Mouse (Mus musculus) lung, postnatal 10 days (tissue): ENCODE results near the gene Zfp217.

ENCODE experiments used
- DNase-seq: peaks from one replicate; pipeline ENCODE4 v3.0.0; 2021

Zfp217 gene

GRCm38 (mm10) chr2:170158251-170158650 lies 10.3 kb upstream of the Zfp217 start:
- no peak for DNase-seq

GRCm38 (mm10) chr2:170157280-170158200 lies 9.6 kb upstream of the Zfp217 start:
- no peak for DNase-seq

GRCm38 (mm10) chr2:170155089-170155740 lies 7.3 kb upstream of the Zfp217 start:
- DNase-seq, result peak; percentile 83

- no peak for DNase-seq
Measured at GRCm38 (mm10) chr2:170154738-170155088, 6.8 kb upstream of the Zfp217 start.

GRCm38 (mm10) chr2:170154301-170154721 lies 6.4 kb upstream of the Zfp217 start:
- no peak for DNase-seq

- DNase-seq, result peak; percentile 52
Measured at GRCm38 (mm10) chr2:170153421-170154271, 5.7 kb upstream of the Zfp217 start.

GRCm38 (mm10) chr2:170152856-170153255 lies 5.0 kb upstream of the Zfp217 start:
- DNase-seq, result no peak

- peak; percentile 61 for DNase-seq
Measured at GRCm38 (mm10) chr2:170152036-170152686, 4.3 kb upstream of the Zfp217 start.

- no peak for DNase-seq
Measured at GRCm38 (mm10) chr2:170151470-170151869, 3.6 kb upstream of the Zfp217 start.

GRCm38 (mm10) chr2:170148828-170149227 lies 925 bp upstream of the Zfp217 start:
- DNase-seq, result no peak

- DNase-seq, result no peak
Measured at GRCm38 (mm10) chr2:170147170-170147569, 733 bp downstream of the Zfp217 start.

- DNase-seq, result no peak
Measured at GRCm38 (mm10) chr2:170144343-170144742, 3.6 kb downstream of the Zfp217 start.

- DNase-seq, result no peak
Measured at GRCm38 (mm10) chr2:170143861-170144260, 4.0 kb downstream of the Zfp217 start.

- DNase-seq, result no peak
Measured at GRCm38 (mm10) chr2:170142542-170142941, 5.4 kb downstream of the Zfp217 start.

- no peak for DNase-seq
Measured at GRCm38 (mm10) chr2:170141481-170141880, 6.4 kb downstream of the Zfp217 start.

GRCm38 (mm10) chr2:170139411-170140046 lies 8.4 kb downstream of the Zfp217 start:
- no peak for DNase-seq

GRCm38 (mm10) chr2:170136928-170137327 lies 11.0 kb downstream of the Zfp217 start:
- DNase-seq, result no peak

GRCm38 (mm10) chr2:170135820-170136219 lies 12.1 kb downstream of the Zfp217 start:
- no peak for DNase-seq

GRCm38 (mm10) chr2:170134026-170134690 lies 13.7 kb downstream of the Zfp217 start:
- no peak for DNase-seq

- DNase-seq, result peak; percentile 93
Measured at GRCm38 (mm10) chr2:170133093-170133731, 14.7 kb downstream of the Zfp217 start.

- DNase-seq, result no peak
Measured at GRCm38 (mm10) chr2:170132716-170133092, 15.2 kb downstream of the Zfp217 start.
